Mouse (Mus musculus) lung, postnatal 0 days (tissue): Measurements from ENCODE around the gene Rab25.

ENCODE experiments used
- CTCF ChIP-seq: IDR thresholded peaks from 2 replicates; pipeline ENCODE4 v1.5.1; 2016; ENCODE audit warnings: antibody characterized with exemption, mild to moderate bottlenecking
- EP300 ChIP-seq: IDR thresholded peaks from 2 replicates; pipeline ENCODE4 v1.6.1; 2016; ENCODE audit warnings: antibody characterized with exemption, mild to moderate bottlenecking, control low read depth

DNA sequence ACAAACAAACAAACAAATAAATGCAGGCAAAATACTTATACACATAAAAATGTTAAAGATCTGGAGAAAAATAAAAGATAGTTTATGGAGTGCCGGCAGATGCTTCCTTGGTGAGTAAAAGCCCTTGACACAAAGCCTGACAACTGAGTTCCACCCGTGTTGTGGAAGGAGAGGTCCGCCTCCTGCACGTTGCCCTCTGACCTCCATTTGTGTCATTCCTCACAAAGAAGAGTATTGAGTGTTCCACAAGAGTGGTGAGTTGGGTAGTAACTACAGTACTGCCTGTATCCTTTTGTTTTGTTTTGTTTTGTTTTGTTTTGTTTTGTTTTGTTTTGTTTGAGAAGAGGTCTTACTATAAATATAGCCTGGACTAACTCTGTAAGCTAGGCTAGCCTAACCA is 48.5 kb downstream of the Rab25 start:
- TF ChIP-seq EP300 (no peak), CTCF (no peak)
